Mouse (Mus musculus) erythroblast, embryonic 14.5 days (primary cell): Measurements from ENCODE around the gene Krt31.

ENCODE experiments used
- GATA1 ChIP-seq: IDR thresholded peaks from 2 replicates; pipeline ENCODE4 v1.6.1; 2012; ENCODE audit warnings: low read length, inconsistent platforms, mixed read lengths
- TAL1 ChIP-seq: IDR thresholded peaks from 3 replicates; pipeline ENCODE4 v1.6.1; 2012; ENCODE audit warnings: low read length, inconsistent platforms, mixed read lengths

GRCm38 (mm10) chr11:100005905-100006304 is 44.4 kb downstream of the Krt31 start:
- TF ChIP-seq GATA1 (no peak), TAL1 (no peak)
